Comparison of ENCODE assay signal across 12 mouse cellular contexts in the genomic region with DNA sequence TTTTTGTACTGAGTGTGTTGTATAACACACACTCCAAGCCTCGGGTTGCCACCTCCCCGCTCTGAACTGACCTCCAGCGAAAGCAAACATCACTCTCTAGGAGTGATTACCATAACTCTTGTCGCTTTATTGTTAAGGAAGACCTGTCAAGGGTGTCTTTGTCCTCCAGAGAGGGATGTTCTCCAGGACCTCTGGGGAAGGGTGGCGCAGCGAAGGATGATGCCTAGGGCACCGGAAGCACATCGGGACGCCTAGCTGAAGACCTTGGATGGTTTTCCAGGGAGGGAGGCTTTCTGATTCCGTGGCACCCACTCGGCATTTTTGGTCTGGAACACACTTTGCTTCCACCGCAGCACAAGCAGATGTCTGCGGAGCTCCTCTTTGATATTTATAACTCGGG. TPM values are rescaled to one million over a fixed set of nuclear protein-coding genes. Genes with fewer than 3 reads are reported as not detected.
DNase-seq lines count a peak whose midpoint lies in the region; ATAC-seq and TF ChIP-seq lines count a peak whose summit lies in the region.
"Had no signal": no experiment of that assay in that cellular context is flagged by ENCODE, and none has a peak within 500 bp of the region (broad histone marks: within the 10 kb centered on the region; RNA-seq: fewer than 3 reads in every experiment).

No protein-coding gene starts in this region.

- no peaks in the 10 kb centered on the region for H3K27me3 ChIP-seq in heart, embryonic 12.5 days (replicated peaks)
- H3K27me3 ChIP-seq in lung, embryonic 14.5 days (ENCODE audit: insufficient read depth, low read length), result no peaks in the 10 kb centered on the region
- H3K27me3 ChIP-seq in ES-Bruce4 (ENCODE audit: control insufficient read depth, insufficient read depth, low read length, poor library complexity, severe bottlenecking), result no peaks in the 10 kb centered on the region
- no peaks in the 10 kb centered on the region for H3K27me3 ChIP-seq in intestine, embryonic 15.5 days (replicated peaks)
- H3K27me3 ChIP-seq: forebrain, embryonic 15.5 days had no signal

- no peak overlapping the region for H3K4me3 ChIP-seq in heart, embryonic 12.5 days
- H3K4me3 ChIP-seq in lung, embryonic 14.5 days (ENCODE audit: low read depth, low read length), result no peak overlapping the region
- H3K4me3 ChIP-seq in ES-Bruce4 (ENCODE audit: low read depth, low read length), result peak overlapping the region; percentile 32
- no peak overlapping the region for H3K4me3 ChIP-seq in intestine, embryonic 15.5 days (replicated peaks)
- H3K4me3 ChIP-seq: forebrain, embryonic 15.5 days; gastrocnemius, adult 2 months had no signal

- peaks cover 37% of the 10 kb centered on the region for H3K4me1 ChIP-seq in heart, embryonic 12.5 days (replicated peaks)
- H3K4me1 ChIP-seq in lung, embryonic 14.5 days (ENCODE audit: insufficient read depth), result peaks cover 16% of the 10 kb centered on the region
- H3K4me1 ChIP-seq in ES-Bruce4 (ENCODE audit: control insufficient read depth, insufficient read depth, low read length), result peaks cover 1% of the 10 kb centered on the region
- peaks cover 7% of the 10 kb centered on the region for H3K4me1 ChIP-seq in intestine, embryonic 15.5 days (replicated peaks)

- no peaks in the 10 kb centered on the region for H3K9me3 ChIP-seq in heart, embryonic 12.5 days (replicated peaks)
- no peaks in the 10 kb centered on the region for H3K9me3 ChIP-seq in lung, embryonic 14.5 days (ENCODE audit: low read depth, low read length)
- H3K9me3 ChIP-seq in ES-Bruce4 (replicated peaks; ENCODE audit: control insufficient read depth, insufficient read depth, low read length, poor library complexity, severe bottlenecking), result no peaks in the 10 kb centered on the region
- no peaks in the 10 kb centered on the region for H3K9me3 ChIP-seq in intestine, embryonic 15.5 days
- H3K9me3 ChIP-seq: forebrain, embryonic 15.5 days had no signal

- DNase-seq in heart, postnatal 25 days (ENCODE audit: low spot score), result no peak
- DNase-seq in lung, embryonic 14.5 days, result no peak
- no peak for DNase-seq in lung, postnatal 10 days
- DNase-seq in urinary bladder, postnatal 25 days (ENCODE audit: low spot score), result no peak
- no peak for DNase-seq in cerebellum, adult 8-10 months
- DNase-seq: cerebellum, postnatal 25 days; kidney, adult 11 months had no signal

- no peak overlapping the region for H3K9ac ChIP-seq in heart, embryonic 12.5 days
- H3K9ac ChIP-seq in lung, embryonic 14.5 days, result no peak overlapping the region
- H3K9ac ChIP-seq in ES-Bruce4 (ENCODE audit: low read depth, poor library complexity, severe bottlenecking), result no peak overlapping the region
- H3K9ac ChIP-seq in intestine, embryonic 15.5 days, result no peak overlapping the region
- H3K9ac ChIP-seq: forebrain, embryonic 15.5 days had no signal

- ATAC-seq in heart, embryonic 12.5 days (ENCODE audit: insufficient number of reproducible peaks, low FRiP score), result no peak
- no peak for ATAC-seq in lung, embryonic 14.5 days (ENCODE audit: insufficient read depth)
- ATAC-seq in intestine, embryonic 15.5 days, result no peak
- ATAC-seq: forebrain, embryonic 15.5 days had no signal

- H3K4me2 ChIP-seq in heart, embryonic 12.5 days, result peak overlapping the region; percentile 78
- H3K4me2 ChIP-seq in lung, embryonic 14.5 days, result peak overlapping the region; percentile 74
- H3K4me2 ChIP-seq in intestine, embryonic 15.5 days (replicated peaks), result 0 out of 2 replicates have a peak overlapping the region, but pooled peaks have one; percentile 26
- H3K4me2 ChIP-seq: forebrain, embryonic 15.5 days had no signal

- TF ChIP-seq POLR2A in ES-Bruce4 (IDR thresholded peaks at IDR 0.05; ENCODE audit: insufficient read depth, low read length), result no peak

- WGBS in heart, embryonic 12.5 days, result 59% methylated on average over 14 of the region's 14 CpGs
- WGBS in lung, embryonic 14.5 days, result 50% methylated on average over 14 of the region's 14 CpGs
- 44% methylated on average over 14 of the region's 14 CpGs for WGBS in intestine, embryonic 15.5 days

- TF ChIP-seq CTCF in lung, embryonic 14.5 days (IDR thresholded peaks at IDR 0.05; ENCODE audit: low read depth), result no peak
- no peak for TF ChIP-seq CTCF in ES-Bruce4 (IDR thresholded peaks at IDR 0.05; ENCODE audit: low read depth, low read length)

- no peaks in the 10 kb centered on the region for H3K36me3 ChIP-seq in heart, embryonic 12.5 days
- H3K36me3 ChIP-seq in lung, embryonic 14.5 days (ENCODE audit: insufficient read depth), result no peaks in the 10 kb centered on the region
- H3K36me3 ChIP-seq in ES-Bruce4 (ENCODE audit: control insufficient read depth, insufficient read depth, low read length, poor library complexity, severe bottlenecking), result no peaks in the 10 kb centered on the region
- no peaks in the 10 kb centered on the region for H3K36me3 ChIP-seq in intestine, embryonic 15.5 days
- H3K36me3 ChIP-seq: forebrain, embryonic 15.5 days had no signal

- intact Hi-C loops in heart, postnatal 25 days (cut with DNase I), result no loop called here

- peak; percentile 70 for TF ChIP-seq EP300 in ES-Bruce4 (IDR thresholded peaks at IDR 0.05; ENCODE audit: insufficient read depth, low read depth, low read length)

- no peak overlapping the region for H3K27ac ChIP-seq in heart, embryonic 12.5 days (ENCODE audit: poor library complexity, severe bottlenecking)
- H3K27ac ChIP-seq in lung, embryonic 14.5 days (ENCODE audit: low read depth), result peak overlapping the region; percentile 33; the same call in 1 of the 2 replicates
- H3K27ac ChIP-seq in ES-Bruce4 (ENCODE audit: insufficient read depth, low read length), result peak overlapping the region; percentile 70
- no peak overlapping the region for H3K27ac ChIP-seq in intestine, embryonic 15.5 days
- H3K27ac ChIP-seq: forebrain, embryonic 15.5 days had no signal

RNA-seq across cellular contexts. Expression of gene Zfp217, which starts 59.0 kb away (rescaled TPM):
- 3.5 and 3.7 TPM in 2 replicates for polyA plus RNA-seq in heart, embryonic 12.5 days (2016; fragmentation: Nextera tagmentation; extraction: Ambion mirVana)
- total RNA-seq in heart, postnatal 25 days (2021), result 10 to 100 TPM in 1 of 2 experiments, 1 to 10 TPM in 1; 9.6 to 13.0 TPM
- 4.9 and 6.0 TPM in 2 replicates for polyA plus RNA-seq in lung, embryonic 14.5 days (2014; fragmentation: Nextera tagmentation; extraction: Ambion mirVana)
- 39.6 and 39.9 TPM in 2 replicates for polyA plus RNA-seq in ES-Bruce4 (2011; ENCODE audit: insufficient read depth, insufficient read length, low read depth, missing spikeins)
- polyA plus RNA-seq in intestine, embryonic 15.5 days (2015; fragmentation: Nextera tagmentation; extraction: Ambion mirVana), result 3.3 and 3.7 TPM in 2 replicates

Comparison
In these comparisons a context has a peak if more than half of its experiments do, and no peak if none do; other contexts are left out.
1. H3K27ac ChIP-seq: peak in lung, embryonic 14.5 days (single experiment) and ES-Bruce4 (single experiment); none in heart, embryonic 12.5 days (single experiment) and intestine, embryonic 15.5 days (single experiment).
2. H3K4me2 ChIP-seq: peak in every context shown above with its lines; median percentile 78 in heart, embryonic 12.5 days; 74 in lung, embryonic 14.5 days; 26 in intestine, embryonic 15.5 days.